Mouse (Mus musculus): Measurements from ENCODE around the gene Colgalt1.

The Colgalt1 gene

DNA sequence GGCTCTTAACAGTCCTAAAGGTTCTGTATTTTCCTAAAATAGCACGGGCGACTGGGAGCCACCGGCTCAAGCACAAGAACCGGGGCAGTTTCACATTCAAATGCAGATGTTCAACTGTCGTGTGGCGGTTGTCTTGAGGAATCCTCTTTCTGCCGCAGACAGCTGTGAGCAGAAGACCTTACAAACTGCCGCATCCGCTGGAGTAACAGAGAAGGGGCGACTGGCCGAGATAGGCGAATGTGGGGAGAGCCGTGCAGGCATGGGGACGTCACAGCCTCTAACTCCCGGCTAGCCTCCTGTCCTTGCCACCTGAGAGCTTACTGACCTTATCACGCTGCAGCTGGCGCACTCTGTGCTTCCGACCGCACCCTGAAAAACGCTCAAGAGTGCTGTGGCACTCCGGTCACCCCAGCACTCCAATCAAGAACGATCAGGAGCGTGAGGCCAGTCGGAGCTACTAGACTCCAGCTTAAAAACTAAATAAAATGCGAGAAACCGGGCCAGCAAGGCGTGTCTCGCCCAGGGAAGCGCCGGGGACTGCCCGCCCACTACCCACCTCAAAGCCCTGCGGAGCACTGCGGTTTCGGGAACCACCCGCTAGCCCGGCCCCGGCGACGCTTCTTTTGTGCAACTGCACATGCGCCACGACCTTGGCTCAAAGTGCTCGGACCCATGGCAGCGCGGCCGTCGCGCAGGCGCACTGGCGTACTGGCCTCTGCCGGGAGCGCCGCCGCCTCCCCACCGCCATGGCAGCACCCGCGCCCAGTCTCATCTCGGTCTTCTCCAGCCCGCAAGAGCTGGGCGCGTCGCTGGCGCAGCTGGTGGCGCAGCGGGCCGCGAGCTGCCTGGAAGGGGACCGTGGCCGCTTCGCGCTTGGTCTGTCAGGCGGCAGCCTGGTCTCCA lies 19.1 kb upstream of the Colgalt1 start, which contains the start of gene Pgls:
Pgls (plus strand) TSS at position 706 of the 903 bp plus-strand sequence.
- DNase-seq (ENCODE audit: low spot score) = peak; percentile 94

DNA sequence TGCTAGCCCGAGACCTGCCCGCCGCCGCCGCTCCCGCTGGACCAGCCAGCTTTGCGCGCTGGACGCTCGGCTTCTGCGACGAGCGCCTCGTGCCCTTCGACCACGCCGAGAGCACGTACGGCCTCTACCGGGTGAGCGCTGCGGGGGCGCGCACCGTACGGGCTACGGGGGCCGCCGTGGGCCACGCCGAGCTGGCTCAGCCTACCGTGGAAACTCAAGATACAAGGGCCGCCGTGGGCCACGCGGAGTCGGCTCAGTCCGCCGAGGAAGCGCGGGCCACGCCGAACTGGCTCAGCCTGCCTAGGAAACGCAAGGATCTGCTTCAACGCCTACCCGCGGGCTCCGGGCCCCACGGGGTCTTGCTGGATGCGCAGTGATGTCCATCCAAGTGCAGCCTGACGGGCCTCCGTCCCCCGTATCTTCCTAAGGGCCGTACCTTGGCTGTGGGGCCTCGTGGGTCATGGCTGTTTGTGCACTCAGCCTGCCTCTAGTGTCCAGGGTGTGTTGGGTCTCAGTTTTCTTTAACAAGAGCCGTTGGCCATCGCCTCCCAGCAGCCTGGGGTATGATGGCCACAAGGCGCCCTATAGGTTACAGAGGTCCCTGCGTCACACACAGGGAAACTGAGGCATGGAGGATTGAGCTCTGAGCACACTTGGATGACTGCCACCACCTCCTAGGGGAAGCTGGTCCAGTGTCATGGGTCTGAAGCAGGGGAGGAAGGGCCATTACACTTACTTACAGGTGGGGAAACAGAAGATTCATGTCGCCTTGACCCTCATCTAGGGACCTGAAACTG lies 18.2 kb upstream of the Colgalt1 start:
- DNase-seq (ENCODE audit: low spot score) = no peak

DNA sequence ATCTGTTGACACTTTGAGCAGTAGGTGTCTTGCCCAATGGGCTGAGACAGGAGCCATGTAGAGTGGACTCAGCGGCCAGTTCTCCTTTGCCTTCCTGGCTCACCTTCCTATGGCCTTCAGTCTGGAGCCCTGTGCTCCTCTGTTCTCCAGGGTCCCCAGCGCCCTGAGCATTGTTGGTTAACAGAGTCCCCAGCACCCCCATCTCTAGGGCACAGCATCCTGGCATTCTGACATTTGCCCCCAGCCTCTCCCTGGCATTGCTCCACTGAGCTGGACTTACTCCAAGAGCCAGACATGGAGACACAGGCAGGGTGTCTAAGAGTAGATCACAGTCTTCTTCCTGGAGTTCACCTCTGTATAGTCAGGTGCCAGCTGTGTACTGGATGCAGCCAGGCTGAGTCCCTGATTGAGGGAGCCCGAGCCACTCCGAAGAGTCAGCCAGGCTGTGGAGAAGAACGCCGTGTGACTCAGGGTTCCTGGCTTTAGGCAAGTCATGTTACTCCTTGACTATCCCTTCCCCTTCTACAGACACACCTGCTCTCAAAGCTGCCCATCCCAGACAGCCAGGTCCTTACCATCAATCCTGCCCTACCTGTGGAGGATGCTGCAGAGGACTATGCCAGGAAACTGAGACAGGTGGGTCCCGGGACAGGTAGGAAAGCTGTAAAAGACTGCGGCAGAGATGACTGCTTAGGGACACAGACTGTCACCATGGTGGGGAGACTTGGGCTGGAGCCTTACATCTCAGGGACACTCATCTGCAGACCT lies 17.1 kb upstream of the Colgalt1 start:
- no peak for DNase-seq (ENCODE audit: low spot score)

DNA sequence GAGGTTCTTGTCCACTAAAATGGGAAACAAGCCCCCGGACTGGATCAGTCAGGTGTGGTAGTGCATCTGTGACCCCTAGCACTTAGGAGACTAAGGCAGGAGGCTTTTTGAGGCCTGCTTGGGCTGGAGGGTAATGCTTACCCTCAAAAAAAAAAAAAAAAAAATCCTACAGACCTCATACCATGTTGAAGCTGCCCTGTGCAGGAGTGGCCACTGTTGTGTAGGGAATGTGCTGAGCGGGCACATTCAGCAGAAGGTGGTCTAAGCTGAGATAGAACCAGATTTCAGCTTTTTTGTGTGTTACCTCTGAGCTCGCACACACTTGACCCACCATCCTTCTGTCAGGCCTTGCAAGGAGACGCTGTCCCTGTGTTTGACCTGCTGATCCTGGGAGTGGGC lies 16.5 kb upstream of the Colgalt1 start:
- no peak for DNase-seq (ENCODE audit: low spot score)

DNA sequence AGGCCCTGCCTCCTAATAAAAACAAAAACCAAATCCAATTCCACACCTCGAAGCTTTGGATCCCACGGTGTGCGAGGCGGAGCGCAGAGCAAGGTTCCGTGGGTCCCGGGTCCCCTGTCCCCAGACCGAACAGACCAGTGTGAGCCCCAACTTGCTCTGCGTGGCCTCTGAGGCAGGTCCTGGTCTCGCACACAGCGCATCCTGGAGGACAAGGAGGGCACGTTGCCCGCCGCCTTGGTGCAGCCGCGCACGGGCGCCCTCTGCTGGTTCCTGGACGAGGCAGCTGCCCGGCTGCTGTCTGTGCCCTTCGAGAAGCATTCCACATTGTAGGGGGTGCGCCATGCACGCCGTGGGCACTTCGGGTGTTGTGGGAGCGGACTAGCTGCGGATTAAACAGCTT lies 14.9 kb upstream of the Colgalt1 start:
- peak; percentile 85 for DNase-seq (ENCODE audit: low spot score)

DNA sequence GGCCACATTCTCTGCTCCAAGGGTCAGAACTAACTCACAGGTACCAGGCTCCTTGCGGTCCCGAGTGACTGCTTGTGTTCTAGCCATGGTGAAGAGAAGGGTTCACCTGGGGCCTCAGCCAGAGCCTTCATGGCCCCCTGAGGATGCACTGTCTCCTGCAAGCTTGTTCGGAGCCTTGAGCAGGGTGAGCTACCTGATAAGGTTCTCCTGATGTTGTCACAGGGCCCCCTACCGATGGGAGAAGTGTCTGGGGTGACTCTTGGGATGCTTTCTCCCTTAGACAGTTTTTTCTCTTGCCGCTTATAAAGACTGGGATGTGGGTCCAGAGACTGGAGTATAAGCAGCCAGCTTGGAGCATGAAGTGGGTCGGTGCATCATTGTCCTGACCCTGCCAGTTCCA lies 14.4 kb upstream of the Colgalt1 start:
- DNase-seq (ENCODE audit: low spot score) = no peak

DNA sequence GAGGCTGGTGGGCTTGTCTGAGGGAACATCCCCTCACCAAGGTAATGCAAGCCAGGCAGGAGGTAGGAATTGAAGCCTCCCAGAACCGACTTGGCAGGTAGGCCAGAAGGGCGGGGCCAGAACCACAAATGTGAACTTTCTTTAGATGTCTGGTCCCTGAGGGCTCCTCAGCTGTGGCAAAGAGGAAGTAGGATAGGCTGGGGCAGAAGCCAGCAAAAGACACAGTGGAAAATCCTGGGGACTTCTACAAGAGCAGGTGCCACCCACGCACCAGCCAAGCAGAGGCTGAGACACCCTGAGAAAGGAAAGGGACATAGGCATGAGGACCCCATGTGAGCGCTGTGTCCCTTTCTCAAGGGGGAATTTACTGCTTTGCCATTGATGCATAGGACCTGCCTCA lies 14.0 kb upstream of the Colgalt1 start:
- no peak for DNase-seq (ENCODE audit: low spot score)

DNA sequence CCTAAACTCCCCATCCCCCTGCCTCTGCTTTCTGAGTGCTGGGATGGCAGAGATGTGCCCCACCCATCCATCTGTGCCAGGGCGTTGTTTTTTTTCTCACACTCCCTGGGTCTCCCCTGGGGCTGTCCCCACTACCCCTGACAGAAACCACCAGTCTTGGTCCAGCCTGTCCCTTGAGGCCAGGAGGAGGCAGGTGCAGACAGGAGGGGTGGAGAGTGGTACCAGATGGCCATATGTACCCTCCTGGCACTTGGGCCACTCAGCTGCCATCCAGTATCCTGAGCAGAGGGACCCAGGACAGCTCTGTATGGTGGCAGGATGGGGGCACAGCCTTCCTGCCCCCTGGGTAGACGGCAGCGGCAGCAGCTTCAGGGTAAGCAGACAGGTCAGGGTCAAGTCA lies 13.3 kb upstream of the Colgalt1 start, which contains the start of gene Fam129c:
Fam129c (plus strand) TSS at position 198 of the 400 bp plus-strand sequence.
- DNase-seq (ENCODE audit: low spot score) = no peak

DNA sequence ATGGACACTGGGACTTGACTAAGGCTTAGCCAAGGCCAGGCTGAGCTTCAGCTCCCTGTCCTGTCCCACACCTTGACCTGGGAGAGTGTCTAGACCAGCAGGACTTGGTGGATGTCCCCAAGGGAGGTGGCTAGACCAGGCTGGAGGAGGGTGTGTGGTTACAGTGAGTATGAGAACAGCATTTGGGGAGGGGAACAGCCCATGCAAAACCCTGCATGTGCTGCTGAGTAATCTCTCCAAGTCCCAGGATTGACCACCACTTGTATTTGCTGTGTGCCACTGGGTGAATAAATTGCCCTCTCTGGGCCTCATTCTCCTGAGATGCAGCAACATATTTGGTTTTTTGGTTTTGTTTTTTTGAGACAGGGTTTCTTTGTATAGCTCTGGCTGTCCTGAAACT lies 12.4 kb upstream of the Colgalt1 start:
- no peak for DNase-seq (ENCODE audit: low spot score)

DNA sequence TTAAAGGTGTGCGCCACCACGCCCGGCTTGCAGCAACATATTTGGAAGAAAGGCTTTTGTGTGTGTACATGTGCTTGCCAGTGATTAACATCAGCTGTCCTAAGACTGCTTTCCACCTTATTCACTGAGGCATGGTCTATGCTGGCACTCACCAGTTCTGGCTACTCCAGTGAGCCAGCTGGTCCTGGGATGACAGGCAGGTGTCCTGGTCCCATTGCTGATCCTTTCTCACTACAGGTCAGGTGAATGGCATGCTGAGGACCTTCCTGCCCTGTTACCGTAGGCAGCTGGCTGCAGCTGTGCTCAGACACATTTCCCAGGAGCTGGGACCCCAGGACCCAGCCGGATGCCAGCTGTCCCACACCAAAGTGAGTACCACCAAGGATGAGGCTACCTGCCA lies 12.0 kb upstream of the Colgalt1 start:
- no peak for DNase-seq (ENCODE audit: low spot score)

DNA sequence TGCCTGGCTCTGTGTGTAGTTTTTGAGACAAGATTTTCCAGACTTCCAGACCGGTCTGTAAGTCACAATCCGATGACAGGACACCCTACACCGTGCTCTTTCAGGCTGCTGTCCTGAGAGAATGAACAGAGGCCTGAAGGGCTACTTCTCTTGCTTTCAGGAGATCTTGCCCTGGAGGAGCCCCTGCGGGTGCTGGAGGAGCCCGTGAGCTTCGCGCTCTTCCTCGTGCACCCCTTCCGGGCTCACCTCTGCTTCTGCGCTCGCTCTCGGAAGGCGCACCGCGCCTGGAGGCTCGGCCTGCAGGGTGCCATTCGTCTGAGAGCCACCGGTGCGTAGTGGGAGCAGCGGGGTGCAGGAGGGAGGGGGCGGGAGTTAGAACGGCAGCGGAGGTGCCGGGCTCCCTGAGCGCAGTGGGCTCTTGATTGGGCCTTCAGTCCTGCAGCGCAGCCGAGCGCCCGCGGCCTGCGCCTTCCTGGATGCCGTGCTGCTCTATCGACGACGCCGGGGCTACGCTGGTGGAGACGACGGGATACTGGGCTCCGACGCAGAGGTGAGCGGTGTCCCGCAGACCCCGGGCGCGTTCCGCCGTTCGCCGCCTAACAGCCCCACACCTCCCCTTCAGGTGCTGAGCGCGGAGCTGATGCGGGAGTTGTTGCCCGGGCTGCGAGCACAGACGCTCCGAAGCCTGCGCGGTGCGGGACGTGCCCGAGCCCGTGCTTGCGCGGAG lies 8.7 kb upstream of the Colgalt1 start:
- DNase-seq (ENCODE audit: low spot score) = no peak

DNA sequence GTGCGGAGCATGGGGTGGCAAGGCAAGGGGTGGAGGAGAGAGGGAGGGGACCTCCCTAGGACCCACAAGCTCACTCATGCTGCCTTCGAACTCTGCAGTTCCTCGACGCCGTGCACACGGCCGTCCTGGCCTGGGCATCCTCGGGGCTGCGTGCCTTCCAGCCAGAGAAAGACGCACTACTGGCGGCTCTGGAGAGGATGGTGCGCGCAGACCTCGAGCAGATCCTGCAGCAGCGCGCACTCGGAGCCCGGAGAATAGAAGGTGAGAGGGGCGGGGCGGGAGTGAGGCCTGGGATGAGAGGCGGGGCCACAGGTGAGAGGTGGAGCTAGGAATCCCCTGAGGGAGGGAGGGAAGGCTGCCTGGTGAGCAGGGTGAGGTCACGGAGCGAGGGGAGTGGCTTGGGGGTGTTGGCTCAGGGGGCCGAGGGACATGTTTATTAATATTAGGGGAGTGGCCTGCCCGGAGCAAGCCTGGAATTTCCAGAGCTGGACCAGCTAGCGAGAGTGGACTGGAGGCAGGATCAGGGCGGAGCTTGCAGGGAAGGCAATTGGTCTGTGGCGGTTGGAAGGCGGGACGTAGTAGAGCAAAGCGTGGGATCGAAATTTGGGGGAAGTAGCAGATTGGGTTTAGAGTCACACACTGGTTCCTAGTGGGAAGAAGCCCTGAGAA lies 8.0 kb upstream of the Colgalt1 start:
- DNase-seq (ENCODE audit: low spot score) = peak; percentile 29

DNA sequence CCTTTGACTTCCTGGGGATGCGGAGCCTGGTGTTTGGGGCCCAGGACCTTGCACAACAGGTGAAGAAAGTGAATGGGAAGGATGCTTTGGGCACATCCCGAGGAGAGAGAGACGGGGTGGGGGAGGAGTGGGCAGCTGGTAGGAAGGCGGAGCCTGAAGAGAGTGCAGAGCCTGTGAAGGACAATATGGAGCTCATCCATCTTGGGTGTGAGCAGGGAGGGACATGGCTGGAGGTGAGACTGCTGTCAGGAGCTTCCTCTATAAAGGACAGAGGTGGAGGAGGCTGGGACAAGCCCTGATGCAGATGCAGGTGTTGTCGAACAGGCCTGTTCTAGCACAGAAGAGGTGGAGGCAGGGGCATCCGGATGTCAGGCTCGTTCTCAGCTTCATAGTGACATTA lies 6.8 kb upstream of the Colgalt1 start:
- no peak for DNase-seq (ENCODE audit: low spot score)

DNA sequence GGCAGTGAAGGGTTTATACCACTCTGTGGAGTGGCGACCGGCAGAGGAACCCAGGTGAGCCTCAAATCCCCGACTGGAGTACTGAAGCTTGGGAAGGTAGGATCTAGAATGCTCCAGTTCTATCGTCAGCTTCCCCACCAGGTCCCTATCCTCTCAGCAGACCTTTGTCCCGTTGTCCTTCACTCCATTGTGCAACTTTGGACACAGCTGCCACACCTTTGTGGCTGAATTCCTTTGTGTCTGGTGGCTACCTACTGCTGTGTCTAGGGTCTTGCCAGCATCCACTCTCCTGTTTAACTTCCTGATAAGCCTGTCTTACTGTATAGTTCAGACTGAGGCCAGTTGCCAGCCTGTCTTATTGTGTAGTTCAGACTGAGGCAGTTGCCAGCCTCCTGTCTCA lies 1.3 kb downstream of the Colgalt1 start:
- DNase-seq (ENCODE audit: low spot score) = no peak

DNA sequence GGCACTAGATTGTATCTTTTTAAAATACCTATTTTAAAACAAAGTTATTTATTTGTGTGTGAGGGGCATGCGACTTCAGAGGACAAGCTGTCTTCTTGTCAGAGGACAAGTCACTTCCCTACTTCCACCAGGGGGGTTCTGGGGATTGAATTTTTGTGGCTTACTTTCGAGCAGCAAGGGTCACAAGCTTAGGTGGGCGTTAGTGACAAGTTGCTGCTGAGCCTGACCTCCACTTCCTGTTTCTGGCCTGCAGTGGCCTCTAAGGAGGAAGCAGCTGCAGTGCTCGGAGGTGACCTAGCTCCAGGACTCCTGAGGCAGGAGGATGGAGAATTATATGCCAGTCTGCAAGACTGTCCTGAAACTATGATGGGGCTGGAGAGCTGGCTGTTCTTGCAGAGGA lies 2.6 kb downstream of the Colgalt1 start:
- no peak for DNase-seq (ENCODE audit: low spot score)

DNA sequence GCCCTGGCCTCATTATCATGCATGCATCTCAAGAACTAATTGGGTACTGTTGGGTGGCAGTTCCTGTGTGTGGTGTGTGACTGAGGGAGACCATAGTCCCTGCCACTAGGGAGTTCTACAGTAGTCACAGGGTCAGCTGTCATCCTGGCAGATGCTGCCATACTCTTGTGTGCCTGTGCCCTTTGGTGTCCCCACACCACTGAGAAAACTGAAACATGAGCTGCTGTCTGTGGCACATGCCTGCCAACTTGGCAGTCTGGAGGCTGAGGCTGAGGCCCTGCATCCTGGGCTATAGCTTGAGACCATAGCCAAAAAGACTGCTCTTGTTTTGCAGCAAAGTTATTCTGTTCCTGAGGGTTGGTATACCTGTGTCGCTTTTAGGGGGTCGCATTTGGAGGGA lies 9.0 kb downstream of the Colgalt1 start:
- no peak for DNase-seq (ENCODE audit: low spot score)

DNA sequence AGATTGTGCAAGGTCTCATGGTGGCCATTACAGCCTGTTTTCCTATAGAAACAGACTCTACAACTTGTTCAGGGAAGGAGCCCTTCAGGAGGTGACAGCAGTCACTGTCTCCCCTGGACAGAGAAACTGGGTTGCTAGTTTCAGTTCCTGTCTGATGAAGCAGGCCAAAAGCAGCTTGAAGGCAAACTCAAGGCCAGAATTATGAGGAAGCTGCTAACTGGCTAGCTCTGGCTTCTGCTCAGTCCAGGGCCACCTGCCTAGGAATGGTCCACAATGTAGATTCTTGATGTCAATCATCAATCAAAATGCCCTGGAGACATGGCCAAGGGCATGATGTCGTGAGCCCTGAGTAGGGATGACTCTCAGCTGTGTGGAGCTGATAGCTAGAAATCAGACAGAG lies 14.3 kb downstream of the Colgalt1 start:
- DNase-seq (ENCODE audit: low spot score) = no peak

DNA sequence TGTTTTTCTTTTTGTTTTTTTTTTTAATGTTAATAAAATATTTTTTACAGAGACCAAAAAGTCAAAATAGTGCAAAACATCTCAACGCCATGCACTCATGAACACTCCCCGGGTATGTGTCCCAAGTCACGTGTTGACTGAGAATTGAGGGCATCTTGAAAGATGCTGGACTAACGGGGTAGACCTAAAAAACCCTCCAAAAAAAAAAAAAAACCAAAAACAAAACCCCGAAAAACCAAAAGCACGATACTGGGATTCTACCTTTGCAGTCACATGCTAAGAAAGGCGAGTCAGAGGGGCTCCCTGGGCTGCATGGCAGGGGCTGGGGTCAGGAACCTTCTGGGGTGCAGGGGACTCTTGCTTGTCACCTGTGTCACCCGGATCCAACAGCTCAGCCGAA lies 16.0 kb downstream of the Colgalt1 start:
- DNase-seq (ENCODE audit: low spot score) = no peak

DNA sequence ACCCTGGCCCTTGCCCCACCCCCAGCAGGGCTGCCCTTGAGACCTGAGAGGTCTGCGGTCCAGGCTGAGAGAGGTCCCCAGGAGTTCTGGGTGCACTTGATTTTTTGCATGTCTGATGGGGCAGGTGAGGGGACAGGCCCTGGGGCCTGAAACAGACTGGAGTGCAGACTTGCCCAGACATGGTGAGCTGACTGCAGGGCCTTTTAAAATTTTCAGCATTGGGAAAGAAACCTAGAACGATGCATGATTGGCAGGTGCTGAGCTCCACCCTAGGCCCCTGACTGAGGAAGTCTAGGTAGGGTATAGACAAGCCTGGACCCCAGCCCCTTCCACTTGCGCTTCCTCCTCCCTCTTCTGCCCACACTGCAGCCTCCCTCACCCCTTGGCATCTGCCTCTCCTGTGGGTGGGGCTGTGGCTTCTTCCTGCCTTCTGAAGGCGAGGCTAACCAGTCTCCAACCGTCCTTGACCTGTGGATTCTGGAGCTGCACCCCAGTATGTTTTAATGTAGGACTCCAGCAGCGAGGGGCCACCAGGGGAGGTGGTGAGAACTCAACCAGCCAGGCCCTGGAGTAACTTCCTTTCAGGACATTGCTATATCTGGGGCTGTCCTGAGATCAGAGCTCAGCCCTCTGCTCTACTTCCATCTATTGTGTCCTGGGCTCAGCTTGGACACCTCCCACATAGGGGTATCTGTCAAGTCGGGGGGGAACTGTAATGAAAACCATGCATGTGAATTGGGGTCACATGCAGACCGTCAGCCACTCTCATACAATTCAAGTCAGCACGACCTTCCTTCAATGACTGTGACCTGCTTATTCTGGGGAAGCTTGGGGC lies 16.7 kb downstream of the Colgalt1 start:
- no peak for DNase-seq (ENCODE audit: low spot score)

DNA sequence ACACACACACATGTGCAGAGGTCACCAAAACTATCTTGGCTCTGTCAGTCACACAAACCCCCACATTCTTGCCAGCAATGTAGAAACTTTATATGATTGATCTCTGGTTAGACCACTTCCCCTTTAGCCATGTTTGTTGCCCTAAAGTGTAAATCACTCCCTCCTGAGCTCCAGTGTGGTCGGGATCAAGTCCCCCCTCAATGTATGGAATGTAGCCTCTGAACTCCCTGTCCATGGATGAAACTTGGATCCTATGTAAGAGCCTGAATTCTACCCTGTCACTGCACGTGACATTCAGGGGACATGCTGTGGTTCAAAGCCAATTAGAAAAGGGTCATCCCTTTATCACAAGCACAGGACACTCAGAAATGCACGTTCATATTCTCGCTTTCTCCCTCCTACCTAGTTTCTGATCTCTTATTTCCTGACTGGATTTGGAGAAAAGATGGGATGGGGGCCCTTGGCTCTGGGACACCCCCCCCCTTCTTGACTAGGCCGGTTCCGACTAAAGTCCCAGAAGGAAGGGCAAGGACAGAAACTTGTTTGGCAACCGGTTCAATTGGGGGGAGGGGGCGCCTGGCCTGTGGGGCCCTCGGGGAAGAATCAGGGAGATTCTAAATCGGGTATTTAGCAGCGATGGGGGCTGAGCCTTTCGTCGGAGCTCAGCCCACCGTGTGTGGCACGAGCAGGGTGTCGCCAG lies 17.7 kb downstream of the Colgalt1 start:
- no peak for DNase-seq (ENCODE audit: low spot score)
